Comparison of ENCODE assay signal across 22 mouse cellular contexts in the genomic region with DNA sequence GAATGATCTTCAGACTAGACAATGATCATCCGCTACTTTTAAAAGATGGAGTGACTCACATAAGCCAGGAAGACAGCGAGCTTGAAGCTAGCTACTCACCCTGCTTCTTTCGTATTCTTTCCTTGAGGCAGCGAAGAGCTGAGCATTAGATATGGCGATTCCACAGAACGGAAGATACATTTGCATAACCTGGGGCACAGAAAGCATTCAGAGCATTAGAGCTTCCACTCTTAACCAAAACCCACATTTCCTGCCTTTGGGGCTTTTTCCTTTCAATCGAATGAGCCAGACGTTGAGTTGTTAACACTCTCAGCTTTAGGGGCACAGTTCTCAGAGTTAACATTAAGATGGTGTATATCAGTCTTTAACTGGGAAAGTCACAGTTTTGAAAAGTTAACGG.
DNase-seq lines count a peak whose midpoint lies in the region; ATAC-seq lines count a peak whose summit lies in the region.
"Had no signal": no experiment of that assay in that cellular context is flagged by ENCODE, and none has a peak within 500 bp of the region (broad histone marks: within the 10 kb centered on the region; RNA-seq: fewer than 3 reads in every experiment).

No protein-coding gene starts in this region.

- peak; percentile 21 for DNase-seq in midbrain, embryonic 14.5 days
- DNase-seq in urinary bladder, postnatal 25 days (ENCODE audit: low spot score): no peak
- DNase-seq in Muller cell, postnatal 12 days (ENCODE audit: inconsistent ontology term): no peak
- no peak for DNase-seq in urinary bladder, adult 18-20 months (ENCODE audit: low spot score in 2 of 2)
- DNase-seq: adrenal gland, adult 2 months; cerebellum, adult 11-12 months; heart, postnatal 14 days; kidney, adult 18-20 months; kidney, postnatal 4 days; right cerebral cortex, adult 18-20 months had no signal

- H3K4me3 ChIP-seq in midbrain, embryonic 14.5 days (replicated peaks; ENCODE audit: low read depth, low read length): no peak overlapping the region
- no peak overlapping the region for H3K4me3 ChIP-seq in midbrain, embryonic 15.5 days
- H3K4me3 ChIP-seq: embryonic facial prominence, embryonic 12.5 days; forebrain, embryonic 15.5 days; liver, embryonic 15.5 days; neural tube, embryonic 15.5 days had no signal

- H3K4me2 ChIP-seq in midbrain, embryonic 14.5 days (ENCODE audit: low read length): no peak overlapping the region
- no peak overlapping the region for H3K4me2 ChIP-seq in midbrain, embryonic 15.5 days
- H3K4me2 ChIP-seq: embryonic facial prominence, embryonic 12.5 days; forebrain, embryonic 15.5 days; heart, embryonic 11.5 days; liver, embryonic 15.5 days; midbrain, embryonic 11.5 days; neural tube, embryonic 15.5 days had no signal

- 78% methylated on average over 9 of the region's 9 CpGs for WGBS in midbrain, embryonic 14.5 days
- 77% methylated on average over 9 of the region's 9 CpGs for WGBS in midbrain, embryonic 15.5 days

- no peaks in the 10 kb centered on the region for H3K4me1 ChIP-seq in midbrain, embryonic 14.5 days (ENCODE audit: control insufficient read depth, insufficient read depth, low read length)
- H3K4me1 ChIP-seq in midbrain, embryonic 15.5 days: no peaks in the 10 kb centered on the region
- H3K4me1 ChIP-seq: embryonic facial prominence, embryonic 12.5 days; liver, embryonic 15.5 days; neural tube, embryonic 15.5 days had no signal

- no peaks in the 10 kb centered on the region for H3K9me3 ChIP-seq in midbrain, embryonic 14.5 days (ENCODE audit: control insufficient read depth, low read length)
- H3K9me3 ChIP-seq in midbrain, embryonic 15.5 days: no peaks in the 10 kb centered on the region
- H3K9me3 ChIP-seq: embryonic facial prominence, embryonic 12.5 days; forebrain, embryonic 15.5 days; liver, embryonic 15.5 days; neural tube, embryonic 15.5 days had no signal

- H3K9ac ChIP-seq in midbrain, embryonic 14.5 days (replicated peaks; ENCODE audit: low read length): no peak overlapping the region
- no peak overlapping the region for H3K9ac ChIP-seq in midbrain, embryonic 15.5 days
- H3K9ac ChIP-seq: embryonic facial prominence, embryonic 12.5 days; forebrain, embryonic 15.5 days; liver, embryonic 15.5 days; neural tube, embryonic 15.5 days had no signal

- no peaks in the 10 kb centered on the region for H3K27me3 ChIP-seq in midbrain, embryonic 14.5 days (ENCODE audit: control insufficient read depth, insufficient read depth, low read length)
- H3K27me3 ChIP-seq in midbrain, embryonic 15.5 days (replicated peaks): no peaks in the 10 kb centered on the region
- H3K27me3 ChIP-seq: embryonic facial prominence, embryonic 12.5 days; forebrain, embryonic 15.5 days; liver, embryonic 15.5 days; neural tube, embryonic 15.5 days had no signal

- H3K36me3 ChIP-seq in midbrain, embryonic 14.5 days (ENCODE audit: control insufficient read depth, insufficient read depth, low read length): no peaks in the 10 kb centered on the region
- H3K36me3 ChIP-seq in midbrain, embryonic 15.5 days (replicated peaks): no peaks in the 10 kb centered on the region
- H3K36me3 ChIP-seq: embryonic facial prominence, embryonic 12.5 days; forebrain, embryonic 15.5 days; liver, embryonic 15.5 days; neural tube, embryonic 15.5 days had no signal

- no peak for ATAC-seq in midbrain, embryonic 14.5 days (ENCODE audit: low FRiP score, low TSS enrichment)
- ATAC-seq in midbrain, embryonic 15.5 days (replicated peaks): no peak
- peak; percentile 86 for ATAC-seq in CD4-positive, CD25-positive, alpha-beta regulatory T cell, adult 4 months
- ATAC-seq in common myeloid progenitor, adult 5-6 weeks (replicated peaks; ENCODE audit: low read depth, poor library complexity, severe bottlenecking): peak; percentile 42; the same call in 1 of the 2 replicates
- 0 out of 2 replicates have a peak, but pooled peaks have one; percentile 30 for ATAC-seq in neutrophil, adult 5-6 weeks (ENCODE audit: extremely low read depth, insufficient number of reproducible peaks, low FRiP score, poor library complexity, severe bottlenecking)
- ATAC-seq: forebrain, embryonic 15.5 days; hindbrain, embryonic 16.5 days; lung, postnatal 0 days had no signal

- H3K27ac ChIP-seq in midbrain, embryonic 14.5 days (replicated peaks; ENCODE audit: low read depth, low read length): no peak overlapping the region
- no peak overlapping the region for H3K27ac ChIP-seq in midbrain, embryonic 15.5 days
- H3K27ac ChIP-seq: embryonic facial prominence, embryonic 12.5 days; forebrain, embryonic 15.5 days; liver, embryonic 15.5 days; neural tube, embryonic 15.5 days had no signal

Comparison
In these comparisons a context has a peak if more than half of its experiments do, and no peak if none do; other contexts are left out.
1. ATAC-seq: peak in CD4-positive, CD25-positive, alpha-beta regulatory T cell, adult 4 months (single experiment), common myeloid progenitor, adult 5-6 weeks (single experiment) and neutrophil, adult 5-6 weeks (single experiment); none in midbrain, embryonic 14.5 days (single experiment) and midbrain, embryonic 15.5 days (single experiment).